Mouse (Mus musculus) heart, embryonic 12.5 days (tissue): Measurements from ENCODE around the gene Ccdc134. TPM values are rescaled to one million over a fixed set of nuclear protein-coding genes. Genes with fewer than 3 reads are reported as not detected.
"Not testable (repeated sequence)": the region's sequence is repeated elsewhere in the genome, so short reads cannot be mapped to it uniquely, and the experiment has no call there.

Source experiments
- ATAC-seq: fragments of 200-750 bp; cut with Nextera tagmentation; 2 replicates; pipeline ENCODE4 v1.8.0; 2017; ENCODE audit warnings: moderate TSS enrichment, moderate library complexity; ENCODE audit not compliant: insufficient number of reproducible peaks, low FRiP score
- H3K27ac ChIP-seq: fragments of 300-500 bp; sonication (generic); 2 replicates; pipeline ENCODE4 v1.5.1; 2016; ENCODE audit warnings: mild to moderate bottlenecking, moderate library complexity; ENCODE audit not compliant: poor library complexity, severe bottlenecking
- H3K27me3 ChIP-seq: fragments of 300-500 bp; sonication (generic); replicated peaks from 2 replicates; pipeline ENCODE4 v1.6.1; 2016; ENCODE audit warnings: mild to moderate bottlenecking, moderate library complexity
- H3K36me3 ChIP-seq: fragments of 300-500 bp; sonication (generic); 2 replicates; pipeline ENCODE4 v1.6.1; 2016; ENCODE audit warnings: mild to moderate bottlenecking, moderate library complexity
- H3K4me1 ChIP-seq: fragments of 300-500 bp; sonication (generic); replicated peaks from 2 replicates; pipeline ENCODE4 v1.6.1; 2016; ENCODE audit warnings: mild to moderate bottlenecking
- H3K4me2 ChIP-seq: fragments of 300-500 bp; sonication (generic); 2 replicates; pipeline ENCODE4 v1.6.1; 2016; ENCODE audit warnings: mild to moderate bottlenecking, moderate library complexity
- H3K4me3 ChIP-seq: fragments of 300-500 bp; sonication (generic); 2 replicates; pipeline ENCODE4 v1.5.1; 2016; ENCODE audit warnings: mild to moderate bottlenecking
- H3K9ac ChIP-seq: fragments of 300-500 bp; sonication (generic); 2 replicates; pipeline ENCODE4 v1.6.1; 2016; ENCODE audit warnings: mild to moderate bottlenecking, moderate library complexity
- H3K9me3 ChIP-seq: fragments of 300-500 bp; sonication (generic); replicated peaks from 2 replicates; pipeline ENCODE4 v1.6.1; 2016; ENCODE audit warnings: mild to moderate bottlenecking, moderate library complexity
- WGBS: fragments of 180-500 bp; shearing (Covaris S2); methylation state at CpG from one replicate; pipeline ENCODE4 v1.1.7; 2016; 5-methylcytosine and 5-hydroxymethylcytosine counted together
- polyA plus RNA-seq: library from polyadenylated mRNA; unstranded; fragments of >200 nt; fragmentation: Nextera tagmentation; extraction: Ambion mirVana; gene quantifications from 2 replicates; pipeline ENCODE4 v1.2.1, GENCODE M21; 2016

Ccdc134 gene
- 8.7 and 11.1 TPM in 2 replicates for polyA plus RNA-seq

DNA sequence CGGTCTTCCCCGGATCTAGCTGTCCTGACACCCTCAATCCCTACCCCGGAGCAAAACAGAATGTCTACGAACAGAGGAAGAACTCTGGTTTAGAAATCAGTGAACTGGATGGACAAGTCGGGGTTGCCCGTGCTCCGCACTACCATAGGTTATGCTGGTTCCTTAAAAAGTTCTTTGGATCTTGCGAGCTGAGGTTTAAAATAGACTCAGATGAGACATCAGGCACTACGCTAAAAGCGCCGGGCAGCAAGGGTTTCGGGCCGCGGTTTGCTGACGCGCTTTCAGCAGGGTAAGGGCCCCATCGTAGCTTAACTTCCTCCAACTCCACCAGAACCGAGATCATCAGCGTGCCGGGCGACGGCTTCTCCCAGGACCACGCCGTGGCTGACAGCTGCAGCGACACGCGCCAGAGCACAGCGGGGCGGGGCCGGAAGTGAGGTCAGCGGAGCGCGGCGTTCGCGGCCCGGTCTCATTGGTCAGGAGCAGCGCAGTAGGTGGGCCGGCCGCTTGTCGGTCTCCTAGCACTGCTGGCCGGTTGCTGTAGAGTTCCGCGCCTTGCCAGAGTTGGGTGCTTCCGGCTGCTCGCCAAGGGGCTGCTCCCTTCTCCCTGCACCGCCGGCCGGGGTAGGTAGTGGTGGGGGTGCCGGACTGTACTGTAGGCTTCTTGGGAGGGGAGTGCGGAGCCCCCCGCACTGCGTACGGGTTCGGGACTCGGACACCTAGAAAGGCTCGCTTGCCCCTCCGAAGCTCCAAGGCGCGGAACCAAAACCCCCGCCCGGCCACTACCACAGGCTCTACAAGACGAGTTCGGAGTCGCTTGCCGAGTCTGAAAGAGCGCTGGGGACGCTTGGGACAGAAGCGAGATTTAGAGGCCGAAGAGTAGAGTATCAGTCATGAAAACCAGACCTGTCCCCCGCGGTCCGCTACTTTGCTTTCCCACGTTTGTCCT, at the start of gene Ccdc134:
Gene Ccdc134, plus strand, starts transcription at position 497 of the 949 bp plus-strand sequence.
- H3K27ac ChIP-seq, result peak within 1 kb of the TSS; percentile 52; the same call in 1 of the 2 replicates
- peak; percentile 98 for ATAC-seq
- H3K4me1 ChIP-seq, result peaks cover 6% of the 10 kb centered on the region
- peak within 1 kb of the TSS; percentile 87 for H3K9ac ChIP-seq
- peak within 1 kb of the TSS; percentile 84 for H3K4me3 ChIP-seq
- no peaks in the 10 kb centered on the region for H3K9me3 ChIP-seq
- peak within 1 kb of the TSS; percentile 85 for H3K4me2 ChIP-seq
- H3K36me3 ChIP-seq, result peaks cover 10% of the 10 kb centered on the region
- WGBS, result under 1% methylated on average over 71 of the region's 74 CpGs
- peaks cover 9% of the 10 kb centered on the region; the same call in 1 of the 2 replicates for H3K27me3 ChIP-seq

DNA sequence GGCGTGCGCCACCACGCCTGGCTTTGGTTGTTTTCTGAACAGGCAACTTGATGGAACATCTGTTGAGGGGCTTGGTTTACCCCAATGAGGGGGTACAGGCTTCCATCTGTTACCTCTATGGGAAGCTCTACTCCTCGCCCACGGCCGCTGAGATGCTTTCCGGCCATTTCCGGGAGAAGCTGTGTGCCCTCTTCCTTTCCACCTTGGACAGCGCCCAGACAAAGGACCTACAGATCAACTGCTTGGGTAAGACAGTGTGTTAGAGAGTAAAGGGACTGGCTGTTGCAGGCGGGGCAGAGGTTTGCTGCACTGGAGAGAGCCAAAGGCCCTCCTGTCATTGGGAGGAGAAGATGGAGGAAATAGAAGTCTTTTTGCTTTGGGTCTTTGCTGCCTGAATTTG, 47.8 kb upstream of the Ccdc134 start:
- Histone ChIP-seq H3K4me2 (no peak overlapping the region), H3K9ac (no peak overlapping the region), H3K9me3 (no peaks in the 10 kb centered on the region), H3K27ac (no peak overlapping the region), H3K27me3 (peaks cover 6% of the 10 kb centered on the region; the same call in 1 of the 2 replicates), H3K4me3 (no peak overlapping the region), H3K4me1 (no peaks in the 10 kb centered on the region), H3K36me3 (no peaks in the 10 kb centered on the region)
- ATAC-seq, result no peak
- WGBS, result 49% methylated on average over 10 of the region's 10 CpGs

DNA sequence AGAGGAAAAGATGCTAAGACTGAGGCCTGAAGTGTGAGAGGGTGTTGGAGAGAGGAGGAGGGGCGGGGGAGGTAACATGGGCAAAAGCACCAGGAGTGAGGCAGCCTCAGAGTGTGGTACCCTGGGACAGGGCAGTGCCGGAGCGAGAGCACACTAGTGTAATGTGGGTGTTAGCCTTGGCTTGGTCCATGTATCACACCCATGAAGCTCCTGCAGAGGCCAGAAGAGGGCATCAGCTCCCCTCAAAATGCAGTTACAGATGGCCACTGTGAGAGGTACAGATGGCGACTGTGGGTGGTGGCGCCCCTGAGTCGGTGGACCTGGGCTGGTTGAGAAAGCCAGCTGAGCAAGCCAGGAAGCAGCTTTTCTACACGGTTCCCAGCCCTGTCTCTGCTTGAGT, 46.6 kb upstream of the Ccdc134 start:
- no peak overlapping the region for H3K9ac ChIP-seq
- ATAC-seq, result no peak
- H3K4me2 ChIP-seq, result no peak overlapping the region
- 24% methylated on average over 7 of the region's 7 CpGs for WGBS
- H3K9me3 ChIP-seq, result no peaks in the 10 kb centered on the region
- H3K4me3 ChIP-seq, result no peak overlapping the region
- H3K27me3 ChIP-seq, result peaks cover 13% of the 10 kb centered on the region; the same call in 1 of the 2 replicates
- H3K4me1 ChIP-seq, result no peaks in the 10 kb centered on the region
- no peak overlapping the region for H3K27ac ChIP-seq
- no peaks in the 10 kb centered on the region for H3K36me3 ChIP-seq

DNA sequence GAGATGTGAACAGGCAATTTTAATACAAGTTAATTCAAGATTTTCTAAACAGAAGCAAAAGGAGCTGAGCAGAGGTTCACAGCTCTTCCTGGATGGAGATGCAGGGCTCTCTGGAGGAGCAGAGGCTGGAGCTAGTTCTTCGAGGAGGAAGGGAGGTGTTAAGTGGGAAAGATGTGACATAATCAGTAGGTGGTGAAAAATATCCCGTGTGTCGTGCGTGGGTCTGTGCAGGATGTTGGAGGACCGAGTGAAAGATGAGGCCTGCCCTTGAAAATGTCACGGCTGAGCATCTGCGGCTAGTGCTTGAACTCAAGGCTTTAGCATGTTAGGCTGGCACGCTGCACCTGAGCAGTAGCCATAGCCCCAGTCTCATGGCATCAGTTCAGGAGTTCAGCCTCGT, 42.1 kb upstream of the Ccdc134 start:
- H3K4me2 ChIP-seq, result no peak overlapping the region
- ATAC-seq, result no peak
- H3K27ac ChIP-seq, result no peak overlapping the region
- H3K4me3 ChIP-seq, result no peak overlapping the region
- H3K27me3 ChIP-seq, result peaks cover 36% of the 10 kb centered on the region
- no peak overlapping the region for H3K9ac ChIP-seq
- no peaks in the 10 kb centered on the region for H3K36me3 ChIP-seq
- no peaks in the 10 kb centered on the region for H3K4me1 ChIP-seq
- H3K9me3 ChIP-seq, result no peaks in the 10 kb centered on the region
- 70% methylated on average over 9 of the region's 9 CpGs for WGBS

DNA sequence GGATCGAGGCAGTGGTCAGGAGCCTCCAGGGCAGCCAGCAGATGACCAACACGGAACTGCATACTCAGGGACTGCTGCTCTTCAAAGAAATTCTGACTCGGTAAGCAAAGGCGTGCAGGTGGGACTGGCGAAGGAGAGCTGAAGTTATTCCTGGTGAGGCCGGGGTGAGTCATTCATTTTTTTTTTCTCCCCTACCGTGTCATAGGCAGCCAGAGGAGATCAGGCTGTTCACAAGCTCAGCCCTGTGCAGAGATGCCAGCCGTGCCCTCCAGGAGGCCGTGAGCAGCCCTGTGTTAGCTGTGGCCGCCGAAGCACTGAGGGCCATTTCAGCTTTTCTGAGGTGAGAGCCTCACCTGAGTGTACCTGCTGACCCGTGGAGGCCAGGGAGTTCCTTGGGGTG, 41.6 kb upstream of the Ccdc134 start:
- Histone ChIP-seq H3K4me2 (no peak overlapping the region), H3K9me3 (no peaks in the 10 kb centered on the region), H3K9ac (no peak overlapping the region), H3K27me3 (peaks cover 39% of the 10 kb centered on the region), H3K27ac (no peak overlapping the region), H3K4me1 (no peaks in the 10 kb centered on the region), H3K36me3 (no peaks in the 10 kb centered on the region), H3K4me3 (no peak overlapping the region)
- ATAC-seq, result no peak
- WGBS, result 71% methylated on average over 12 of the region's 12 CpGs

DNA sequence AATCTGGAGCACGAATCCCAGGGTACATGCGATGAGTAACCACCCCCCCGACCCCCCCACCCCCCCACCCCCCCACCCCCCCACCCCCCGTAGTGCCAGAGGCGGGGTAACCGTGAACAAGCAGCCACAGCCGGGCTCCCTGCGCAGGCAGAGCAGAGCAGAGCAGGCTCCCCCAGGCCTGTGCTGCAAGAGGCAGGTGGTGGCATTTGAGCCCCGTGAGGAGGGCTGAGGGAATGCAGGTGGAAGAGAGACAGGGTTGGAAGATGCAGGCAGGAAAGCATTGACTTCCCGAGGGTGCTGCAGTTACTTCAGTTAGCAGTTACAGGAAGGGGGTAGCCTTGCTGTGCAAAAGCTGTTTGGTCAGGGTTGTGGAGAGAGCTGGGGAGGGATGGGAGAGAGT, 40.5 kb upstream of the Ccdc134 start:
- H3K4me3 ChIP-seq, result no peak overlapping the region
- no peaks in the 10 kb centered on the region for H3K9me3 ChIP-seq
- no peak overlapping the region for H3K4me2 ChIP-seq
- H3K27ac ChIP-seq, result no peak overlapping the region
- no peaks in the 10 kb centered on the region for H3K4me1 ChIP-seq
- 13% methylated on average over 10 of the region's 10 CpGs for WGBS
- no peaks in the 10 kb centered on the region for H3K36me3 ChIP-seq
- no peak overlapping the region for H3K9ac ChIP-seq
- no peak for ATAC-seq
- peaks cover 44% of the 10 kb centered on the region for H3K27me3 ChIP-seq

DNA sequence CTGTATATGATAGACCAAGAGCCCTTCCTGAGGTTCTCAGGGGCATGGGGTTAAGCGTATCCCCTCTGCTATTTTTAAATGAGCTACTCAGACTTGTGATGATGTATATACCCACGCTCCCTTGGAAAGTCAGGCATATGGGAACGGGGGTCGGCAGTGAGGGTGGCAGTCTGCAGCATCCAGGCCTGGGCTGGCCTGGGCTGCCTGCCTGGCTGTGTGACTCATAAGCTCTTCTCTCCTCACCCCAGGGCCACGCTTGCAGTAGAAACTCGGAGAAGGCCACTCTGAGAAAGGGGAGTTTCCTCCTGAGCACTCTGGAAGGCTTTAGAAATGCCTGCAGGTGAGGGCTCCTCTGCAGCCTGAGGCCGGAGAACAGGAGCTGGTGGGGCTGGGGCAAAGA, 36.7 kb upstream of the Ccdc134 start:
- H3K9me3 ChIP-seq, result no peaks in the 10 kb centered on the region
- H3K27ac ChIP-seq, result no peak overlapping the region
- no peak for ATAC-seq
- H3K4me1 ChIP-seq, result no peaks in the 10 kb centered on the region
- H3K36me3 ChIP-seq, result no peaks in the 10 kb centered on the region
- no peak overlapping the region for H3K4me2 ChIP-seq
- H3K4me3 ChIP-seq, result no peak overlapping the region
- 59% methylated on average over 7 of the region's 7 CpGs for WGBS
- H3K27me3 ChIP-seq, result peaks cover 39% of the 10 kb centered on the region
- no peak overlapping the region for H3K9ac ChIP-seq

DNA sequence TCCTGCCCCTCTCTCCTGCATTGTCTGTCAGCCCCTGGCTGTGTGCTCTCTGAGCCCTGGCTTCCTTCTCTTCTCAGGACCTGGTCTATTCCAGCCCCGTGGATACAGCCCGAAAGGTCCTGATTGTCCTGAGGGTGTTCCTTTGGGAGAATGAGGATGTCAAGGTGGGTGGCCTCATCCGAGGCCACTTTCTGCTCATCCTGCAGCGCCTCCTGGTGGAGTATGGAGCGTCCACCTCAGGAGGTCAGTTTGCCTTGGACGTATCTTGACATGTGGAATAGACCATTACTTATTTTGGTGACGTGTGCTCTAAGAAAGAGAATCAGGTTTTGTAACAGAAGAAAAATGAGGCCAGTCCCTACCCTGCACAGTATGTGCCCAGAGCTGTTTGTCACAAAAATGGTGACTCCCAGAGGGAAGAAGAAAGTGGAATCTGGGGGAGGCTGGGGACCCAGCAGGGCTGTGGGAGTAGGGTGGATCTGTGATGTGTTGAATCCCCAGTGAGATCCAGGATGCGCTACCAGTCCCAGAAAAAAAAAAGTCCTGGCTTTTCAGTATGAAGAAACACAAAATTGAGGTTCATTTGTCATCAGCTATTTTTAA, 20.7 kb upstream of the Ccdc134 start:
- H3K27me3 ChIP-seq, result peaks cover 15% of the 10 kb centered on the region
- no peak overlapping the region for H3K27ac ChIP-seq
- no peaks in the 10 kb centered on the region for H3K9me3 ChIP-seq
- H3K9ac ChIP-seq, result no peak overlapping the region
- no peak overlapping the region for H3K4me2 ChIP-seq
- no peak overlapping the region for H3K4me3 ChIP-seq
- ATAC-seq, result no peak
- 20% methylated on average over 8 of the region's 8 CpGs for WGBS
- no peaks in the 10 kb centered on the region for H3K36me3 ChIP-seq
- H3K4me1 ChIP-seq, result no peaks in the 10 kb centered on the region

DNA sequence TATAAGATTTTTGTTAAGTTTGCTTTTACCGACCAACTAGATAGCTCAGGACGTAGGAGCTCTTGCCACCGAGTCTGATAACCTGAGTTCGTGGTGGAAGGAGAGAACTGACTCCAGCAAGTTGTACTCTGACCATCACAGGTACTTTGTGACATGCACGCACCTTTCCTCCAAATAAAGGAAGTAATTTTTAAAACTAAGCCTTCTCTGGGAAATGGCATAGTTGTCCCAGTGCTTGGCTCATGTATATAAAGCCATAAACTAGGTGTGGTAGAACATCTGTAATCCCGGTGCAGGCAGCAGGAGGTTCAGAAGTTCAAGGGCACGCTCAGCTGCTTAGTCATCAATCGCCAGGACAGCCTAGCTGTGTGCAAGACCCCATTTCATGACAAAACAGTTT, 7.2 kb upstream of the Ccdc134 start:
- no peak overlapping the region for H3K27ac ChIP-seq
- no peak overlapping the region for H3K4me2 ChIP-seq
- H3K9ac ChIP-seq, result no peak overlapping the region
- H3K4me3 ChIP-seq, result no peak overlapping the region
- ATAC-seq, result no peak
- H3K36me3 ChIP-seq, result no peaks in the 10 kb centered on the region
- no peaks in the 10 kb centered on the region for H3K4me1 ChIP-seq
- peaks cover 8% of the 10 kb centered on the region; the same call in 1 of the 2 replicates for H3K27me3 ChIP-seq
- 83% methylated on average over 8 of the region's 8 CpGs for WGBS
- no peaks in the 10 kb centered on the region for H3K9me3 ChIP-seq

DNA sequence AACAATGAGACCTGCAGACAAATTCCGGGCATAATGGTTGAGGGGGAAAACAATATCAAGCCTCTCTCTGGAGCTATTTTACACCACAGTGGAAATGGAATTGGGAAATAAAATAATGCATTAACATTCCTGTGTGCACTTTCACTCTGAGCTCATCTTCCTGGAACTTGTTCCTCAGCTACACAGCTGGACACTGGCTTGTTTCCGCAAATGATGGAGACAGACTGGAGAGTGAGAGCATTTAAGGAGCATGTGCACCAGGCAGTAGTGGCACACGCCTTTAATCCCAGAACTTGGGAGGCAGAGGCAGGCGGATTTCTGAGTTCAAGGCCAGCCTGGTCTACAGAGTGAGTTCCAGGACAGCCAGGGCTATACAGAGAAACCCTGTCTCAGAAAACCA, 1.0 kb upstream of the Ccdc134 start:
- H3K4me3 ChIP-seq, H3K27me3 ChIP-seq, H3K36me3 ChIP-seq, H3K27ac ChIP-seq, H3K9ac ChIP-seq, H3K9me3 ChIP-seq, H3K4me1 ChIP-seq, ATAC-seq: not testable (repeated sequence)
- WGBS, result 84% methylated on average over 4 of the region's 4 CpGs
- H3K4me2 ChIP-seq, result peak overlapping the region; percentile 85; the same call in 1 of the 2 replicates

DNA sequence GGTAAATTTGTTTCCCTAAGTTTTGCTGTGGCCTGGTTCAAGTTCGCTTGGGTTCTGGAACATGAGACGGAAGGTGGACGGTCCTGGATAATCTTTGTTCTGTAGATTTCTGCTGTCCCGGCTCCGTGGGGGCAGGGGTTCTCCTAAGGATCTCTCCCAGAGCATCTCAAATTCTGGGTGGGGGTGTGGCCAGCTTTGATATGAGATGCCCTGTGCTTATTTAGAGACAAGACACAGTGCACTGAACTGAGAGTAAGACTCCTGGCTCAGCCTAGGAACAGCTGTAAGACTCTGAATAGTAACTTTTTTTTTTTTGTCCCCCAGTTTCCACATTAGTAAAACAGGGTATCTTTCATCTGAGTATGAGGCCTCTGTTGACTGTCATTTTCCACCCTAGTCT, 676 bp downstream of the Ccdc134 start:
- H3K4me3 ChIP-seq, result peak overlapping the region; percentile 84
- peaks cover 10% of the 10 kb centered on the region for H3K36me3 ChIP-seq
- peaks cover 6% of the 10 kb centered on the region for H3K4me1 ChIP-seq
- peak; percentile 20; the same call in 1 of the 2 replicates for ATAC-seq
- H3K9me3 ChIP-seq, result no peaks in the 10 kb centered on the region
- 1% methylated on average over 5 of the region's 5 CpGs for WGBS
- H3K4me2 ChIP-seq, result peak overlapping the region; percentile 85
- no peak overlapping the region for H3K27ac ChIP-seq
- H3K27me3 ChIP-seq, result peaks cover 8% of the 10 kb centered on the region; the same call in 1 of the 2 replicates
- peak overlapping the region; percentile 87 for H3K9ac ChIP-seq
